Mouse (Mus musculus): ENCODE results near the gene Slc25a11. TPM values are rescaled to one million over a fixed set of nuclear protein-coding genes. Genes with fewer than 3 reads are reported as not detected.

Slc25a11 gene
- total RNA-seq, 4 experiments from 2014 or later: 124 to 140 (median 132) TPM

GRCm38 (mm10) chr11:70651391-70651790 is 4.1 kb upstream of the Slc25a11 start:
- DNase-seq (ENCODE audit: low spot score in 2 of 2): no peak

- DNase-seq (ENCODE audit: low spot score in 2 of 2): no peak
These were observed 3.3 kb upstream of the Slc25a11 start for GRCm38 (mm10) chr11:70650322-70651175.

- no peak for DNase-seq (ENCODE audit: low spot score in 2 of 2)
These were observed 2.0 kb upstream of the Slc25a11 start for GRCm38 (mm10) chr11:70649185-70649734.

- no peak for DNase-seq (ENCODE audit: low spot score in 2 of 2)
These were observed 1.2 kb upstream of the Slc25a11 start for GRCm38 (mm10) chr11:70648512-70648911.

GRCm38 (mm10) chr11:70647716-70648420 is 589 bp upstream of the Slc25a11 start:
- no peak for DNase-seq (ENCODE audit: low spot score in 2 of 2)

- DNase-seq (ENCODE audit: low spot score in 2 of 2): no peak
These were observed 1.1 kb downstream of the Slc25a11 start for GRCm38 (mm10) chr11:70646259-70646555.

- DNase-seq (ENCODE audit: low spot score in 2 of 2): no peak
These were observed 1.6 kb downstream of the Slc25a11 start for GRCm38 (mm10) chr11:70645461-70646258.

- no peak for DNase-seq (ENCODE audit: low spot score in 2 of 2)
These were observed 2.6 kb downstream of the Slc25a11 start for GRCm38 (mm10) chr11:70644564-70645103.

- no peak for DNase-seq (ENCODE audit: low spot score in 2 of 2)
These were observed 4.2 kb downstream of the Slc25a11 start for GRCm38 (mm10) chr11:70643051-70643450.

- no peak for DNase-seq (ENCODE audit: low spot score in 2 of 2)
These were observed 6.0 kb downstream of the Slc25a11 start for GRCm38 (mm10) chr11:70641241-70641640.

GRCm38 (mm10) chr11:70639976-70640375 is 7.3 kb downstream of the Slc25a11 start:
- no peak for DNase-seq (ENCODE audit: low spot score in 2 of 2)

GRCm38 (mm10) chr11:70638714-70639278 is 8.5 kb downstream of the Slc25a11 start, which contains the start of gene Gp1ba:
Gene Gp1ba, plus strand, starts transcription at chr11:70639122.
- no peak for DNase-seq (ENCODE audit: low spot score in 2 of 2)

GRCm38 (mm10) chr11:70638293-70638692 is 9.0 kb downstream of the Slc25a11 start:
- DNase-seq (ENCODE audit: low spot score in 2 of 2): no peak

GRCm38 (mm10) chr11:70637764-70638163 is 9.5 kb downstream of the Slc25a11 start:
- DNase-seq (ENCODE audit: low spot score in 2 of 2): no peak

GRCm38 (mm10) chr11:70635601-70636000 is 11.7 kb downstream of the Slc25a11 start:
- no peak for DNase-seq (ENCODE audit: low spot score in 2 of 2)

GRCm38 (mm10) chr11:70630129-70630528 is 17.1 kb downstream of the Slc25a11 start:
- no peak for DNase-seq (ENCODE audit: low spot score in 2 of 2)

- DNase-seq (ENCODE audit: low spot score in 2 of 2): no peak
These were observed 17.7 kb downstream of the Slc25a11 start for GRCm38 (mm10) chr11:70629557-70629956.

GRCm38 (mm10) chr11:70628431-70628830 is 18.8 kb downstream of the Slc25a11 start:
- DNase-seq (ENCODE audit: low spot score in 2 of 2): no peak

- no peak for DNase-seq (ENCODE audit: low spot score in 2 of 2)
These were observed 20.4 kb downstream of the Slc25a11 start for GRCm38 (mm10) chr11:70626877-70627276.

GRCm38 (mm10) chr11:70625473-70625872 is 21.8 kb downstream of the Slc25a11 start:
- no peak for DNase-seq (ENCODE audit: low spot score in 2 of 2)

Data from left cerebral cortex, adult 8-10 months (tissue).